Mouse (Mus musculus) hindlimb bud, embryonic 11.5 days (tissue): ENCODE results near the gene Nenf.

Experiments used
- DNase-seq: peaks from one replicate; pipeline ENCODE4 v3.0.0-alpha.2; 2012; ENCODE audit warnings: low read depth, low spot score; ENCODE audit errors: extremely low spot score

Gene Nenf

DNA sequence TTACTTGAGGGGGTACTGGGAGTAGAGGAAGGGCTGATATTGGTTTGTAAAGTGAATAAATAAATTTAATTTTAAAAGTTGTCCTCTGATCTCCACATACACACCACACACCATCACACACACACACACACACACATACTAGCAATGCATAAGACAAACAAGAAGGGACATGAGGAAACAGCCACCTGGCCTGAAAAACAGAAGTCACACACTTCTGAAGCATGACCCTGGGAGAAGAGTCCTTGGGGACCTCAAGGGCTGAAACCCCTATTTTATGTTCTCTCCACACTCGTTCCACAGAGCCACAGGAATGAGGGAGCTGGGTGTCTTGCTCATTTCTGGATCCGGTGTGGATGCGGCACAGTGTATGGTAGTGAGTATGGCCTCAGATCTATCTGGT lies 5.4 kb upstream of the Nenf start:
- no peak for DNase-seq

DNA sequence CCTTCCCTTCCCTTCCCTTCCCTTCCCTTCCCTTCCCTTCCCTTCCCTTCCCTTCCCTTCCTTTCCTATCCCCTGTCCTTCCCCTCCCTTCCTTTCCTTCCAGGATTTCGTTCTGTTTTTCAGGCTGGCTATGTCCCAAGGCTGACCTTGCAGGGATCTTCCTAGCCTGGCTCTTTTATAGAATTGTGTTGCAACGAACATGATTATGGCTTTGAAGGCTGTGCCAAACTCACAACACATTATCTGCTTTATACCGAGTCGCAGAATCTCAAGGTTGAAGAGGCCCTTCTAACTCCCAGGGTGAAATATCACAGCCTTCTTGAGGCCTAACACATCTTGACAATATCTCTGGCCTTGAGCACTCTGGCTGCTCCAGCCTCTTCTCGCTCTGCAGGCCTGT lies 692 bp upstream of the Nenf start:
- no peak for DNase-seq

DNA sequence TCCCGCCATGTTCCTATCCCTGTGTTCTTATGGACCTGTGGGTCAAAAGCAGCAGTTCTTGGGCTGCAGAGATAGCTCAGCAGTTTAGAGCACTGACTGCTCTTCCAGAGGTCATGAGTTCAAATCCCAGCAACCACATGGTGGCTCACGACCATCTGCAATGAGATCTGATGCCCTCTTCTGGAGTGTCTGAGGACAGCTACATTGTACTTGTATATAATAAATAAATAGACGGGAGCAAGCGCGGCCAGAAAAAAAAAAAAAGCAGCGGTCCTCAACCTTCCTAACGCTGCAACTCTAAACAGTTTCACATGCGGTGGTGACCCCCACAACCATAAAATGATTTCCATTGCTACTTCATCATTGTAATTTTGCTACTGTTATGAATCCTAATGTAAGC lies 1.2 kb downstream of the Nenf start:
- no peak for DNase-seq

DNA sequence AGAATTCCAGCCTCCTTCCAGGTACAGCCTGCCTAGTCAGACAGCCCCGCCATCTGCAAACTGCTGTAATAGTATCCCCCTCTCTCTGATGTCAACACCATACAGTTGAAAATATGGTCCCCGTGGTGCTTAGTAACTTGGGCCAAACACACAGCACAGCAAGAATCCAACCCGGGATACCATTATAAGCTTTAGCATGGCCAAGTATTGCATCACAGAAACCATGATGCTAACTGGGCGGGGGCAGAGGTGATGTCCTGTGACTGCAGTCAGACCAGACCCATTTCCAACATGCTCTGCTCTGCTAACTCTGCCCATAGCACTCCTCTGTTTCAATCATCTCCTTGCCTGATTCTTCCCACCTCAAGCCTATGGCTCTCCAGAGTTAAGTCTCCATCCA lies 4.1 kb downstream of the Nenf start:
- no peak for DNase-seq

DNA sequence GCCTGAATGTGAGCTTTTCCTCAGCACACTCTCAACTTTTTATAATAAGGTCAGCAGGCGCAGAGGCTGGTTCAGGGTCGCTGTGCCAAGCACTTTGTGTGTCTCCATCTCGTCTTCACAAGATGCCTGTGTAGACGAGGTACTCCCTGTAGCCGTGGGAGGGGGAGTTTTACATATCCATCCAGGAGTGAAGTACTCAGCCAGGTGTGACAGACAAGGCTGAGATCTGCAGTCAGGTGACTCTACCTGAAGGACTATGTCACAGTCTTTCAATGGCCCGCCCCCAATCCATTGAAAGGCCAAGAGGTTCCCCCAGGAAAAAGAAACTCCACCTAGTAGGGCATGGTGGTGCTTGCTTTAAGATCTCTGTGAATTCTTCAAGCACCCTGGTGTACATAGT lies 4.8 kb downstream of the Nenf start:
- DNase-seq, result no peak

DNA sequence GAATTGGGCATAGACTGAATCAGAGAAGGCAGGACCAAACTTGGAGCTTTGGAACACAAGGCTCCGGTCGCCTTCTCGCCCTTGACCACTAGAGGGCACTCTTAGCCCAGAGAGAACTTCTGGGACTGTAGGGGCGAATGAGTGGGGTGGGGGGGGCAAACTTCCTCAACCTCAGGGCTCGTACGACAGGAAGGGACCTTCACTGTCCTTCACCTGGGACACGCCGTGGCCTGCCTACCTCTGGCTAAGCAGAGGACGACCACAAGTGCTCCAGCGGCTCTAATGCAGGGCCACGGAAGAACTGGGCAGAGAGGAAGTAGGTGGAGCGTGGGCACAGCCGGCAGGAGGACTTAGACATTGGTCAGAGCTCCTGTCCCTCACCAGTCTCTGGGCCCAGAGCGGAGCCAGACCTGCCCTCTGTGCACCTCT lies 5.5 kb downstream of the Nenf start:
- DNase-seq, result no peak

DNA sequence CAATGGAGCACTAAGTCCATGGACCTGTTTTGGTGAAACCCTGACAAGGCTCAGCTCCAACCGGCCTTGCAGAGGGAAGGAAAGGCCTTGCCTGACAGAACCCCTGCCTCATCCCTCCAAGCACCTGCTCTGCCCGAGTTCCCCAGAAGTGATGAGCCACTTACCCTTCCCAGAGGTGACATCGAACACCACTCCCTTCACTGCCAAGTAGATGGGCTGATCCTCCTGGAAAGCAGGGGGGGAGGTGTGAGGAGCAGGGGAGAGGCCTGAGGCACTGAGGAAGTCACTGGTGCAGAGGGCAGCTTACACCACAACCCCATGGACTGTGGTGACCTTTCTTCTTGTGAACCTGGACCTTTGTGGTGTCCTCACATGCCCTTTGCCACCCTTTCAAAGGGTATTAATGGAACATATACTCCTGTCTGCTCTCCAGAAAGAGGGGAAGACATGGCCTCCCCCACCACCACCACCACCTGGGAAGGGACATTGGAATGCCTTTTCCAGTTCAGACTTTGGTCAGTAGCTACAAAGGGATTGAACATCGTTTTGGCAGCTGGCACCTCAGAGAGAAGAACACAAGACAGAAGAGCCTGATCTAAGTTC lies 6.6 kb downstream of the Nenf start:
- DNase-seq, result no peak

DNA sequence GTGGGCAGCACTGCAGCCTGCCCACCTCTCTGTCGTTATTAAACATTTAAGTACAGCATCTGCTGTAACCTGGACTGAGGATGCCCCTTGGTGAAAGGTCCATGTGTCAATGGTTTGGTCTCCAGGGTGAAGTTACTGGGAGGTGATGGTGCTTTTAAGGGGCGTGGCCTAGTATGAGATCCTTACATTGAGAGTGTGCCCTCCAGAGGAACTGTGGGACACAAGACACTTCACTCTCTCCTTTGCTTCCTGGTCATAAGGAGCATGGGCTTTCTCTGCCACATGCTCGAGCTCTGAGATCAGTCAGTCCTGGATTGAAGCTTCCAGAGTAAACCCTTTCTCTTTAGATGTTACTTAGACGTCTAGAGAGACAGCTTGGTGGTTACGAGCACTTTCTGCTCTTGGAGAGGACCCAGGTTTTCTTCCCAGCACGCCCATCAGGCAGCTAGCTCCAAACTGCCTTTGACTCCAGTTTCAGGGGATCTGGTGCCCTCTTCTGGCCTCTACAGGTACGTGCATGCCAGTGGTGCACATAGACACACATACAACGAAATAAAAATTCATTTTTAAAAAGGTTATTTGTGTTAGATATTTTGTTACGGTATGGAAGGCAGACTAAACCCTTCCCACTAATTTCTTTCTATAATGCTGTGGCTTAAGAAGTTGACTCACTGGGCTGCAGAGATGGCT lies 10.1 kb downstream of the Nenf start:
- no peak for DNase-seq

DNA sequence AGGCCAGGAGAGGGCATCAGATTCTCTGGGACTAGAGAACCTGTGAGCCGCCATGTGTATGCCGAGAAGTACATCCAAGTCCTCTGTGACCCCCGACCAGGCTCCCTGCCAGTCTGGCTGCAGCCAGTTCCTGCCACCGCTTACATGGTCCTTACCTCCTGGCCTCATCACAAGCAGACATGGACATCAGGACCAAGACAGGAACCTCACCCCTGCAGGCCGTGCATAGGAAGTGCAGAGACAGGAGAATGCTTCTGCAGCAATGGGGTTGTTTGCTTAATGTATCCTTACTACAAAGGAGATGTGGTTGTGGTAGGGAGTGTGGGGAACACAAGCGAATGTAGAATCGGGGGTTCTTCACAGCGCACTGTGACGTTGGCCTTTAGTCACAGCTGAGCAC lies 11.7 kb downstream of the Nenf start:
- no peak for DNase-seq

DNA sequence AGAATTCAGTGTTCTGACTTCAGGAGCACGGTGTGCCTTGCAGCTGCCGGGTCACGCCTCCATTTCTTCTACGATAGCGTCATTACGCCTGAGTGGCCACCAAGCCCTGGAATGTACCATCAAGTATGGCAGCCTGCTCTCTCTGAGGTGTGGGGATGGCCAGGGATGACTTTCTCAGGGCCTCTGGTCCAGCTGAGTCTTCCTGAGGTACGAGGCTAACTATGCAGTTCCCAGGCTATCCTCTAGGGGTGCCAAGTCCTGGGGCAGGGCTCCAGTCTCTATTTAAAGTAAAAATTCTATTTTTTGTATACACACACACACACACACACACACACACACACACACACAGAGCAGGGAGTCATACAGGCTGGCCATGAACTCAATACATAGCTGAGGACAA lies 12.4 kb downstream of the Nenf start:
- no peak for DNase-seq

DNA sequence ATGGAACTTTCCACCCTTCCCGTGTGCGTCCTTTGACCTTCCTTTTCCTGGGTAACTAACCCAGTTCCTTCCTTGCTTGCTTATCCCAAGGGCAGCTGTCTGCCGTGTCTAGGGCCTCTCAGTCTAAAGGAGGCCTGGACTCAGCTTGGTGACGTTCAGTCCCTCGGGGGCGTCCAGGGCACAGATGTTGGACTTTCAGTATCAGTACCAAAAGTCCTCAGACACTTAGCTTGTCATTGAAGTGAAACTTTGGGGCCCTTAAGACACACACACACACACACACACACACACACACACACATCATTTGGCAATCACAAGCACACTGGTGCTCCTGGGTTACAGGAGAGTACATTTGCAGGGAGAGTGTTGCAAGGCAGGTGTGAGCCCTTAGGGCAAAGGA lies 13.8 kb downstream of the Nenf start:
- no peak for DNase-seq

DNA sequence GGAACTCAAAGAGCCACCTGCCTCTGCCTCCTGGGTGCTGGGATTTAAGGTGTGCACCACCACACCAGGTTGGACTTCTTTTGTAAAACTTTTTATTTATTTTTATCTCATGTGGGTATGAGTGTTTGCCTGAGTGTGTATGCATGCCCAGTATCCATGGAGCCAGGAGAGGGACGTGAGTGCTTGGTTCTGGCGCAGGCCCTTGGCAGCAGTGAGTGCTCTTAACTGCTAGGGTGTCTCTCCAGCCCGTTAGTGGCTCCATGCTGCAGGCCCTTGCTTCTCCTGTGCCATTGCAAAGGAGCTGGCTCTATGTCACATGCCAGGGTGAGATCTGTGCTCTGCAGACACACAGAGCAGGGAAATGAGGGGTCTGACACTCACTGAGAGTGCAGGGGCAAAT lies 14.3 kb downstream of the Nenf start:
- no peak for DNase-seq

DNA sequence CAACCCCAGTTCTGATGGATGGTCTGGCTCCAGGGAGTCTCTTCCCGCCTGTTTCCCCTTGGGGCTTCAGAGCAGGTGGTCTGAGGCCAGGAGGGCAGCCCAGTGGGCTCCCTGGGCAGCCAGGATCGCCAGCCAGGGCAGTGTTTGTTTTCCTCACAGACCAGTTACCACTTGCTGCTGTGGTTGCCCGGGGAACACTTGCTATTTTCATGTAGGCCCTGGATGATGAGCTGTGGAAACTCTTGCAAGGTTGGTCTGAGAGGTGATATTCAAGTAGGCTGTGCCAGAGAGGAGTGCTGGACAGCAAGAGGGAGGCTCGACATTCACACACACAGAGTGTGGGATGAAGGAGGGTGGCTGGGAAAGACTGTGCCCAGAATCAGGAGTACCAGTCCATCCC lies 16.1 kb downstream of the Nenf start:
- no peak for DNase-seq

DNA sequence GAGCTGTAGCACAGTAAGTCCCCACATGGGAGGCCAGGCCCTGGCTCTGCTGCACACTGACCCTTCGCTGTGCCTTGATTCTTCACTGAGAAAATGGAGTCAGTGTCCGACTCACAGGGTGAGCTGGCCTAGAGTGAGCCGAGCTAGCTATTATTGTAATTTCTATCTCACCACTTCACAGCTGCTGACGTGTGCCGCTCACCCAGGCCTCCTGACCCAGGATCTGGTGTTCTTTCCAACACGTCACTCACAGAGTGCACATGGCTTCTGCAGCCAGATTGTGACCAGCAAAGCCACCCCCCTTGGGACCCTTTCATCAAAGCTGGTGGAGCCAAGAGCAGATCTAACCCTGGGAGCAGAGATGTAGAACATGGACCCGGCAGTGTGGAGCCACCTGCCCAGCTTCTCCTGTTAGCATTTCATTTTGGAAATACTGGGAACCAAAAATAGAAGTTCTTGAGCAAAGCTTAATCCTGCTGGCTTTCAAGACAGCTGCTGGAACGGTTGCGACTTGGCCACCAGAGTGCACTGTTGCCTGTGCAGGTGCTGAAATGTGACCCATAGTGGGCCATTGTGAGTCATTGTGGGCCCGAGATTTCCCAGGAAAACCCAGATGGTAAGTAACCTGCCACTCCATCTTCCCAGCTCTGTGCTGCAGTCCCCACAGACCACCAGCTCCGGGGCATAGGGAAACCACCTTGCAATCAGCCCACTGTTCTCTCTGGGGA lies 18.6 kb downstream of the Nenf start:
- DNase-seq, result no peak

DNA sequence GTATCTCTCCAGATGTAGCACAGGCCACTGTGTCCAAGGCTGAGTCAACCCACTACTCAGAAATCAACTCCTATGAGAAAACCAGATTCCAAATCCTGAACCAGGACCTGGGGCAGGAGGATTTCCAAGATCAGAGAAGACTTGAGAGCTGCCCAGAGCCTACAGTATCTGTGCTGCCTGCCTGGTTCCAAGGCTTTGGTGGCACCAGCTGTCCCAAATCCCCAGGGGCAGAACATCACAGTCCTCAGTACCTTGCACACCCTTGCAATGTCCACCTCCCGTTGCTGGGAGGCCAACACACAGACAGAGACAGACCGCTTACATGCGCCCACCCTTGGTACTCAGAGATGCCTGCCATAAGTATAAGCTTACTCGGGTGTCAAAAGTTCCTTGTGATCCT lies 19.7 kb downstream of the Nenf start:
- no peak for DNase-seq

DNA sequence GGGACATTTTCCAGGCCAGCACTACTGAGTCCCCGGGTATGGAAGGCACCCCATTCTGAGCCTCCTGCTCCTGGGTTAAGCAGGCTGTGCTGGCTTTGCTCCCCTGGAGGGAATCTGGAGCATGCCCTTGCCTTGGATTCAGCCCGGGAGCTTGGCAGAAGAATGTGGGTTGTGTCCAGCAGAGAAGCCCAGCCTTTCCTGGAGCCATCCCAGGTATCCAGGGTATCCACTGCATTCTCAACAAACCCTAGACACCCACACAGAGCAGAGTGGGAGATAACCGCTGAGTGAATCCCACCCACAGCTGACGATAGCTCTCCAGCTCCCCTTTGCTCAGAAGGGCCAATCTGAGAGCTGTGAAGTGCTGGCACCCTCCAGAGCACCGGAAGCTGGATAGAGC lies 21.5 kb downstream of the Nenf start:
- DNase-seq, result no peak

DNA sequence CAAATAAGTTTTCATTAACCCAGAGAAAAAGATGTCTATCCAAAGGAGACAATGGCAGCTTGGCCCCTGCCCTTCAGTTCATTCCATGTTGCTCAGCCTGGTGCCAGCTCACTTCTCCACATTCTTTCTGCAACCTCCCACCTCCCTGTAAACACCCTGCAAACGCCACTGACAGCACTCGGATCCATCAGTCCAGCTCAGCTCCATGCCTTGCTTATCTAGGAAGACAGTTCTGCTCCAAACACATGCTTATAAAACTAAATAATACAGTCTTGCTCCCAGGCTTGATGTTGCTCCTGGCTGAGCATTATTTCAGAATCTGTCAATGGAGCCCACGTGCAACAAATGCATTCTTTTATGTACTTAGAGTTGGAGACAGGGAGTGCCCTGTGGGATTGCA lies 22.2 kb downstream of the Nenf start:
- DNase-seq, result no peak

DNA sequence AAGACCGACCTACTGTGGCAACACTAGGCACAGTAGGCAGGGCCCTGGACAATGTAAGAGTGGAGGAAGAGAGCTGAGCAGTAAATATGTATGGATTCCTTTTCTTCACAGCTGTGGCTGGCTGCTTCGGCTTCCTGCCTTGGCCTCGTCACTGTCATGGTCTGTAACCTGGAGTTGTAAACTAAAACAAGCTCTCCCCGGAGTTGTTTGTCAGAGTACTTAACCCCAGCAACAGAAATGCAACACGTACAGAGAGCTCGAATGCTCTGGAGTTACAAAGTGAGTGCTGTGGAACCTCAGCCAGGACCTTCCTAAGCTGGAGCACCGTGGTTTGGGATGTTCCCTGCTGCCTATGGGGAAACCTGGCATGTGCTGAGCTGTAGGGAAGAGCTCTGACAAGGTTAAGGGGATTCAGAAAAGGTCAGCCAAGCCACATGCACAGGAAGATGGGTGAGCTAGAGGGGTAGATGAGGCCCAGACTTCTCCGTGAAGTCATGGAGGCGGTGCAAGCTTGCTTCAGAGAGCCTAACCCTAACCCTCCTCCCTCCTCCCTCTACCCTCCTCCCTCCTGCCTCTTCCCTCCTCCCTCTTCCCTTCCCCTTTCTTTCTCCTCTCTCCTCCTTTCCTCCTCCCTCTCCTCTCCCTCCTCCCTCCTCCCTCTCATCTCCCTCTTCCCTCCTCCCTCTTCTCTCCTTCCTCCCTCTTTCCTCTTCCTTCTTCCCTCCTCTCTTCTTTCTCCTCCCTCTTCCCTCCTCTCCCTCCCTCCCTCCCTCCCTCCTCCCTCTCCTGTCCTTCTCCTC lies 23.8 kb downstream of the Nenf start:
- no peak for DNase-seq

DNA sequence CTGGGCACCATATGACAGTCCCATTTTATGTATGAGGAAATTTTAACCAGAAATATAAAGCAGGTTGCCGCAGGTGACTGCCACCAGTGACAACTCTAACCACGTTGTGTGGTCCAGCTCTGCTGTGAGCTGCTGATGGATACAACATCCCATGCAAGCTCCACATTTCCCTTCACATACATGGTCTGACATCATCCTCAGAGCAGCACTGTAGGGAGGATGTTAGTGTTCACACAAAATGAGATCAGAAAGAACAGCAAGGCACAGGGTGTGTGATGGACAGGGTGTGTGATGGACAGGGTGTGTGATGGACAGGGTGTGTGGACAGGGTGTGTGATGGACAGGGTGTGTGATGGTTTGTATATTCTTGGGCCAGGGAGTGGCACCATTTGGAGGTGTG lies 24.9 kb downstream of the Nenf start:
- no peak for DNase-seq

DNA sequence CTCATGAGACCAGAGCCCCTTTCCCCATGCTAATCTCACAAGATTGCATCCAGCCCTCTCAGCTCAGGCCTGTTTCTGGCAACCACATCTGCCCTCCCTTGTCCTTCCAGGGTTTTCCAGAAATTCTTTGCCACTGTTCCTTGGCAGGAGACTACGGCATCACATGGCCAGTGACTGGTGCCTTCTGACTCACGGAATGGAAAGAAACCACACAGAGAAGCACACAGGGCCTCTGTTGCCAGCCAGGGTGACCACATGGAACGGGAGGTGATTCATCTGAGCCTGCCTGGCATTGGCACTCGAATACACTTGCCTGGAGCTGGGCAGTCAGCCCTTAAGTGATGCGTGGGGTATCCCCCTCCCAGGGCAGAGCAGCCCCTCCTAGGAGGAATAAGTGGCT lies 25.6 kb downstream of the Nenf start:
- no peak for DNase-seq

DNA sequence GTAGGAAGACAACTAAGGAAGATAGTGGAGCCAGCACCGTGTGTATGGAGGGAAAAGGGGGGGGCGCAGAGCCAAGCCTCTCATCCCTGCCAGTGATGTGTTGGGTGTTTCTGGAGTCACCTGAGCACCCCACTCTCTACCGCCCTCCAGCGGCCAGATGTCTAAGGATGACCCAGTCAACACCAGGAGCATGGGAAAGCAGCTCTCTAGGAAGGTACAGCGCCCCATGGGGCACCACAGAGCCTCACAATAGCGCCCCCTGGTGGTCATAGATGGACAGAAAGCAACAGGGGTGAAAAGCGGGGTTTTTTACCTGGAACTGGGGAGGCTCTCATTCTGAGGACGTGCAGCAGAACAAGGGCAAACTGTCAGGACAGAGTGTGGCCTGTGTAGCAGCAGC lies 29.2 kb downstream of the Nenf start:
- no peak for DNase-seq

DNA sequence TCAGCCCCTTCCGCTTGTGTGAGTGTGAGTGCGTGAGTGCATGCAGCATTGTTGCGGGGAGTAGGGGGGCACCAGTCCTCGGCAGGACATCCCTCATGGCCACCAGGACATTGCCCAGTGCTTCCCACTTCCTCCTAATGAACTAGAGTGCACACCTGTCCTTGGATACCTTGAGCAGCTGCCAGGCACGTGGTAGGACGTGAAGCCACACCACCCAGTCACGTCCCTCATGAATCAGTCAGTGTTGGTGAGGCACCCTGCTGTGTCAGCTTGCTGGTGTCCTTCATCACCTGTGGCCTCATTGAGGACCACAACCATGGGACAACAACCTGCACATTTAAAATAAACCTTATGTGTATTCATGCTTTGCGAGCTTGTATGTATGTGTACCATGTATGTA lies 33.5 kb downstream of the Nenf start:
- DNase-seq, result no peak
